Mouse (Mus musculus) cerebellum, adult 11 months (tissue): ENCODE data around the gene Srgap2.

Experiments
- DNase-seq: peaks from one replicate; pipeline ENCODE4 v3.0.0; 2022

The Srgap2 gene

GRCm38 (mm10) chr1:131525586-131526271 lies 1.4 kb downstream of the Srgap2 start:
- peak; percentile 49 for DNase-seq

- no peak for DNase-seq
Measured at GRCm38 (mm10) chr1:131525101-131525585, 2.0 kb downstream of the Srgap2 start.

- no peak for DNase-seq
Measured at GRCm38 (mm10) chr1:131523794-131524193, 3.4 kb downstream of the Srgap2 start.

- DNase-seq: no peak
Measured at GRCm38 (mm10) chr1:131516588-131516987, 10.6 kb downstream of the Srgap2 start.

- DNase-seq: no peak
Measured at GRCm38 (mm10) chr1:131514197-131514596, 13.0 kb downstream of the Srgap2 start.

- DNase-seq: no peak
Measured at GRCm38 (mm10) chr1:131513136-131513535, 14.0 kb downstream of the Srgap2 start.

GRCm38 (mm10) chr1:131511661-131512500 lies 15.3 kb downstream of the Srgap2 start:
- DNase-seq: no peak

GRCm38 (mm10) chr1:131511131-131511530 lies 16.0 kb downstream of the Srgap2 start:
- DNase-seq: no peak

- DNase-seq: no peak
Measured at GRCm38 (mm10) chr1:131501681-131502080, 25.5 kb downstream of the Srgap2 start.

GRCm38 (mm10) chr1:131498231-131498630 lies 28.9 kb downstream of the Srgap2 start:
- DNase-seq: no peak

GRCm38 (mm10) chr1:131493966-131494898 lies 32.9 kb downstream of the Srgap2 start:
- DNase-seq: peak; percentile 33

- peak; percentile 22 for DNase-seq
Measured at GRCm38 (mm10) chr1:131492360-131492759, 34.8 kb downstream of the Srgap2 start.

GRCm38 (mm10) chr1:131491579-131491978 lies 35.6 kb downstream of the Srgap2 start:
- no peak for DNase-seq

- DNase-seq: no peak
Measured at GRCm38 (mm10) chr1:131489312-131489711, 37.8 kb downstream of the Srgap2 start.

- no peak for DNase-seq
Measured at GRCm38 (mm10) chr1:131486094-131486850, 40.9 kb downstream of the Srgap2 start.

GRCm38 (mm10) chr1:131482242-131482641 lies 44.9 kb downstream of the Srgap2 start:
- no peak for DNase-seq

- DNase-seq: no peak
Measured at GRCm38 (mm10) chr1:131481391-131481790, 45.8 kb downstream of the Srgap2 start.

- DNase-seq: no peak
Measured at GRCm38 (mm10) chr1:131478770-131479305, 48.3 kb downstream of the Srgap2 start.

- DNase-seq: no peak
Measured at GRCm38 (mm10) chr1:131475306-131475705, 51.8 kb downstream of the Srgap2 start.

- DNase-seq: no peak
Measured at GRCm38 (mm10) chr1:131473631-131474118, 53.5 kb downstream of the Srgap2 start.

GRCm38 (mm10) chr1:131470597-131470996 lies 56.6 kb downstream of the Srgap2 start:
- DNase-seq: no peak

GRCm38 (mm10) chr1:131465855-131466254 lies 61.3 kb downstream of the Srgap2 start:
- DNase-seq: no peak
